Mouse (Mus musculus) kidney, adult 11 months (tissue): ENCODE data around the gene Nelfe.

ENCODE experiments used
- DNase-seq: peaks from one replicate; pipeline ENCODE4 v3.0.0; 2022

Nelfe gene

GRCm38 (mm10) chr17:34847615-34848014 lies 2.6 kb upstream of the Nelfe start:
- no peak for DNase-seq

- no peak for DNase-seq
Observed at GRCm38 (mm10) chr17:34850517-34851125, 430 bp downstream of the Nelfe start.

GRCm38 (mm10) chr17:34853511-34853910 lies 3.3 kb downstream of the Nelfe start:
- DNase-seq = no peak

- no peak for DNase-seq
Observed at GRCm38 (mm10) chr17:34854761-34855160, 4.6 kb downstream of the Nelfe start.

- no peak for DNase-seq
Observed at GRCm38 (mm10) chr17:34855825-34856224, 5.6 kb downstream of the Nelfe start.

- DNase-seq = no peak
Observed at GRCm38 (mm10) chr17:34858670-34859069, 8.5 kb downstream of the Nelfe start.

GRCm38 (mm10) chr17:34860514-34860913 lies 10.3 kb downstream of the Nelfe start:
- no peak for DNase-seq

GRCm38 (mm10) chr17:34861704-34862415 lies 11.7 kb downstream of the Nelfe start:
- peak; percentile 83 for DNase-seq

- peak; percentile 82 for DNase-seq
Observed at GRCm38 (mm10) chr17:34862416-34863081, 12.4 kb downstream of the Nelfe start, which contains the start of gene Cfb. TSS of gene Cfb (minus strand) at chr17:34862518.

GRCm38 (mm10) chr17:34865981-34866380 lies 15.8 kb downstream of the Nelfe start:
- DNase-seq = no peak

- no peak for DNase-seq
Observed at GRCm38 (mm10) chr17:34874321-34874720, 24.1 kb downstream of the Nelfe start.

GRCm38 (mm10) chr17:34879336-34879879 lies 29.2 kb downstream of the Nelfe start, which contains the start of gene Zbtb12:
TSS of gene Zbtb12 (plus strand) at chr17:34879483.
- no peak for DNase-seq

GRCm38 (mm10) chr17:34881166-34881565 lies 31.0 kb downstream of the Nelfe start:
- DNase-seq = no peak

- DNase-seq = peak; percentile 36
Observed at GRCm38 (mm10) chr17:34881683-34882310, 31.6 kb downstream of the Nelfe start, which contains the start of gene Gm20547. TSS of gene Gm20547 (minus strand) at chr17:34882042.

- no peak for DNase-seq
Observed at GRCm38 (mm10) chr17:34883332-34883731, 33.1 kb downstream of the Nelfe start.

GRCm38 (mm10) chr17:34884704-34885103 lies 34.5 kb downstream of the Nelfe start:
- no peak for DNase-seq

GRCm38 (mm10) chr17:34885615-34886014 lies 35.4 kb downstream of the Nelfe start:
- no peak for DNase-seq

- no peak for DNase-seq
Observed at GRCm38 (mm10) chr17:34887942-34888341, 37.8 kb downstream of the Nelfe start.

GRCm38 (mm10) chr17:34890074-34890743 lies 40.0 kb downstream of the Nelfe start:
- DNase-seq = no peak

- DNase-seq = no peak
Observed at GRCm38 (mm10) chr17:34891377-34891776, 41.2 kb downstream of the Nelfe start.

GRCm38 (mm10) chr17:34893072-34893824 lies 43.1 kb downstream of the Nelfe start:
- no peak for DNase-seq
